Mouse (Mus musculus): ENCODE measurements around the gene Cdh12.

DNA sequence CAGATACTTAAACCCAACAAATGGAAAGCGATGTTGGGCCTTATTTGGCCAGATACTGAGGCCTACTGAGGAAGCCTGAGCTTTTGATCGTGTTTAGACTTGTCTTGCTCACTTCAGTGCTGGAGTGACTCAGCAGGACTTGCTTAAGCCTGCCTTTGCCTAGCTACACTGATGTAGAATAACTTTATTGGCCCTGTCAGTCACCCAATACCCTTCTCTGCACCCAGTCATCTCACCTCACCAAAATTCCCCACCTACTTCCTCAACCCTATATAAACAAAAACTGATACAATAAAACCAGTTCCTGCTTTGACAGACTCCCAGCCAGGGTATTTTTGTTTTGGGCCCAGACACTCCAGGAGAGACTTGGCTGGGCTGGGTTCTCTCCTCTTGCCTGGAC, 12.7 kb upstream of the Cdh12 start:
- no peak for TF ChIP-seq POLR2AphosphoS2 (IDR thresholded peaks at IDR 0.05; ENCODE audit: low read depth, low read length)
- no peak for TF ChIP-seq POLR2A (IDR thresholded peaks at IDR 0.05; ENCODE audit: low read depth, low read length)
- no peak for TF ChIP-seq CTCF (conservative IDR thresholded peaks at IDR 0.05 in 1 of 2, IDR thresholded peaks at IDR 0.05 in 1 of 2; ENCODE audit: low read depth in 2 of 2, low read length in 2 of 2)
- no peak for TF ChIP-seq SMC3 (IDR thresholded peaks at IDR 0.05; ENCODE audit: low read depth, low read length)
- no peak for TF ChIP-seq ZKSCAN1 (IDR thresholded peaks at IDR 0.05; ENCODE audit: borderline replicate concordance, low read depth, low read length)
- no peak for TF ChIP-seq EP300 (IDR thresholded peaks at IDR 0.05; ENCODE audit: low read length)
- TF ChIP-seq ZC3H11A (IDR thresholded peaks at IDR 0.05; ENCODE audit: low read depth, low read length), result no peak
- no peak for TF ChIP-seq RAD21 (IDR thresholded peaks at IDR 0.05; ENCODE audit: low read depth, low read length)
- TF ChIP-seq KAT2A (IDR thresholded peaks at IDR 0.05; ENCODE audit: insufficient replicate concordance, low read length), result no peak
- TF ChIP-seq USF2 (conservative IDR thresholded peaks at IDR 0.05; ENCODE audit: low read depth, low read length), result no peak
- no peak for TF ChIP-seq ZMIZ1 (IDR thresholded peaks at IDR 0.05; ENCODE audit: low read depth, low read length)
- no peak for TF ChIP-seq MXI1 (IDR thresholded peaks at IDR 0.05; ENCODE audit: low read depth, low read length)
